Mouse (Mus musculus): ENCODE results near the gene Itga8. TPM values are rescaled to one million over a fixed set of nuclear protein-coding genes. Genes with fewer than 3 reads are reported as not detected.

The Itga8 gene
- polyA plus RNA-seq, 1 experiment, result 1.1 TPM

DNA sequence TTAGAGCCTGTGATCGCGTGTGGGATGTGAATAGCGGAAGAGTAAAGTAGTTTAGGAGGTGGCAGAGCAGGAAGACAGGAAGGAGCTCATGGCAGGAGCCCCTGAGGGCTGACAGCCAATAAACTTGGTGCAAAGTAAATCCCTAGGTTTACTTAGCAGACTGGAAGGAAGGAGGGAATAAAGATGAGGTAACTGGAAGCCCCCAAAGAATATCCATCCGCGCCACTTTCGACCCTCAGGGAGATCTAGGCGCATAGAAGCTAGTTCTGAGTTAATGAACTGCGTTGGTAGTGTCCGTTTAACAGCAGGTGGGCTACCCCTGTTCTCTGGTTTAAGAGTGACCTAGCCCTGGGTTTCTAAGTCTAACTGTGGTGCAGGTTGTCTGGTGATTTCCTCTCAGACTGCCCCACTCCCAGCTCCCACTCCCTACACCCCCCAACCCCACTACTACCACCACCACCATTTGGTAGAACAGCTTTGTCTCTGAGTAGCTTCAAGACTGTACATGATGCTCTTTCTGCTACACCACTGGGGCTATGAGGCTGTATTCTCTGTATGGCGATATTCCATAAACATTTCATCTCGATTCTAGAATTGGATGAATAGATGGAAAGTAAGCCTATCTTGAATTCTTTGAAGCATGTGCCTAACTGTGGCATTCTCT lies 26.1 kb upstream of the Itga8 start:
- Histone ChIP-seq H3K4me1 (replicated peaks; ENCODE audit: control insufficient read depth, insufficient read depth, low read length) (no peaks in the 10 kb centered on the region), H3K27me3 (ENCODE audit: control insufficient read depth, insufficient read depth, low read length) (no peaks in the 10 kb centered on the region), H3K4me3 (ENCODE audit: control insufficient read depth, insufficient read depth, low read length) (no peak overlapping the region), H3K36me3 (ENCODE audit: control insufficient read depth, insufficient read depth, low read length) (no peaks in the 10 kb centered on the region), H3K27ac (ENCODE audit: control insufficient read depth, insufficient read depth, low read length) (no peak overlapping the region)
- no peak for DNase-seq
- TF ChIP-seq POLR2A (IDR thresholded peaks at IDR 0.05; ENCODE audit: control insufficient read depth, extremely low read depth, insufficient read depth, low read length, poor library complexity) (no peak), CTCF (IDR thresholded peaks at IDR 0.05; ENCODE audit: borderline replicate concordance, control insufficient read depth, extremely low read depth, insufficient read depth, low read length, poor library complexity) (no peak)
- WGBS, result 70% methylated on average over 11 of the region's 11 CpGs

DNA sequence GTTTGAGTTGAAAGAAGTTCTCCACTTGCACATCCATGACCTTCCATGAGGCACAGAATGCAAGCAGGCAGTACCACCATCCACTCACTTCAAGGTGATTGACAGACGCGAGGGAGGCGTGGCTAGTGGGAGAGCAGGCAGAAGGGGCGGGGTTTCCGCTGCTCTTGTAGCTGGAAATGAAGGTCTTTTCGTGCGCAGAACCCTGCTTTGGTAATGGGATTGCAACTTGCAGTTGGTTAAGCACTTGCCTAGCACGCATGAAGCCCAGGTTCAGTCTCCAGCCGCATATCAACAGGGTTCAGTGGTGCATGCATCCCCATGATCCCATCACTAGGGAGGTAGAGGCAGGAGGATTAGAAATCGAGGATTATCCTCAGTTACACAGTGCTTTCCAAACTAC lies 25.5 kb upstream of the Itga8 start:
- WGBS, result 17% methylated on average over 10 of the region's 10 CpGs
- H3K27ac ChIP-seq (ENCODE audit: control insufficient read depth, insufficient read depth, low read length), result no peak overlapping the region
- peak overlapping the region; percentile 27 for H3K4me3 ChIP-seq (ENCODE audit: control insufficient read depth, insufficient read depth, low read length)
- H3K4me1 ChIP-seq (replicated peaks; ENCODE audit: control insufficient read depth, insufficient read depth, low read length), result no peaks in the 10 kb centered on the region
- peak; percentile 71 for DNase-seq
- TF ChIP-seq CTCF (IDR thresholded peaks at IDR 0.05; ENCODE audit: borderline replicate concordance, control insufficient read depth, extremely low read depth, insufficient read depth, low read length, poor library complexity) (no peak), POLR2A (IDR thresholded peaks at IDR 0.05; ENCODE audit: control insufficient read depth, extremely low read depth, insufficient read depth, low read length, poor library complexity) (no peak)
- H3K36me3 ChIP-seq (ENCODE audit: control insufficient read depth, insufficient read depth, low read length), result no peaks in the 10 kb centered on the region
- H3K27me3 ChIP-seq (ENCODE audit: control insufficient read depth, insufficient read depth, low read length), result no peaks in the 10 kb centered on the region

DNA sequence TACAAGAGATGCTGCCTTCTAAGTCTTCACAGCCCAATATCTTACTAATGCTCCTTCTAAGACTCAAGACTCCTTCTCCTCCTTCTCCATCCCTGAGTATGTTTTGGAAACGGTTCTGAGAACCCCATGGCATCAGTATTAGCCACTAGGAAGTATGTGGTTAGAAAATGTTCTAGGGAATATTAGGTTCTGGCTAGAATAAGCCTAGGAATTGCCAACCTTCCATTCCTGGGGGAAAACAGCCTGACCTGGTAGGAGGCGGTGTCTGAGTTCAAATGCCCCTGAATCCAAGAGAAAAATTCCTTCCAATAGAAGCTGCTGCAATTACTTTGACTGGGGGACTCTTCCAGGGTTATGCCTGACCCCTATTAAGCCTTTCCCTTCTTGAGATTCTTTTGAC lies 24.1 kb upstream of the Itga8 start:
- TF ChIP-seq POLR2A (IDR thresholded peaks at IDR 0.05; ENCODE audit: control insufficient read depth, extremely low read depth, insufficient read depth, low read length, poor library complexity) (no peak), CTCF (IDR thresholded peaks at IDR 0.05; ENCODE audit: borderline replicate concordance, control insufficient read depth, extremely low read depth, insufficient read depth, low read length, poor library complexity) (no peak)
- 85% methylated on average over 2 of the region's 2 CpGs for WGBS
- Histone ChIP-seq H3K27me3 (ENCODE audit: control insufficient read depth, insufficient read depth, low read length) (no peaks in the 10 kb centered on the region), H3K27ac (ENCODE audit: control insufficient read depth, insufficient read depth, low read length) (no peak overlapping the region), H3K4me1 (replicated peaks; ENCODE audit: control insufficient read depth, insufficient read depth, low read length) (no peaks in the 10 kb centered on the region), H3K36me3 (ENCODE audit: control insufficient read depth, insufficient read depth, low read length) (no peaks in the 10 kb centered on the region), H3K4me3 (ENCODE audit: control insufficient read depth, insufficient read depth, low read length) (no peak overlapping the region)
- DNase-seq, result no peak

DNA sequence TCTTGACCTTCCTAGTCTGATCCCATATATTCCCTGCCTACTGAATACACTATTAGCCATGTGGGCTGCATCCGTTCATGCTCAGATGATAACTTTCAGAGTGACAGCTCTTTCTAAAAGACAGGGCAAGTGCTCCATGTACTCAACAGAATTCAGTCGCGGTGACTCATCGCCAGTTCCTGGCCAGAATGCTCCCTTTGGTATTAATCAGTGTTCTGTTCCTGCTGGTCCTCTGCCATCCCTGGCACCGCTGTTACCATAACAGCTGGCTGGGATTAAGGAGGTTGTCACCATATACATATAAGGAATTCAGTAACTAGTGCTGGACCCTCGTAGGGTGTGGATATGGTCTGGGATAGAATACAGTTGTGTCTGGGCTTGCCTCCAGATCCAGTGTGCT lies 23.7 kb upstream of the Itga8 start:
- WGBS, result 91% methylated on average over 6 of the region's 6 CpGs
- DNase-seq, result no peak
- Histone ChIP-seq H3K4me1 (replicated peaks; ENCODE audit: control insufficient read depth, insufficient read depth, low read length) (no peaks in the 10 kb centered on the region), H3K27me3 (ENCODE audit: control insufficient read depth, insufficient read depth, low read length) (no peaks in the 10 kb centered on the region), H3K4me3 (ENCODE audit: control insufficient read depth, insufficient read depth, low read length) (no peak overlapping the region), H3K36me3 (ENCODE audit: control insufficient read depth, insufficient read depth, low read length) (no peaks in the 10 kb centered on the region), H3K27ac (ENCODE audit: control insufficient read depth, insufficient read depth, low read length) (no peak overlapping the region)
- TF ChIP-seq POLR2A (IDR thresholded peaks at IDR 0.05; ENCODE audit: control insufficient read depth, extremely low read depth, insufficient read depth, low read length, poor library complexity) (no peak), CTCF (IDR thresholded peaks at IDR 0.05; ENCODE audit: borderline replicate concordance, control insufficient read depth, extremely low read depth, insufficient read depth, low read length, poor library complexity) (no peak)

DNA sequence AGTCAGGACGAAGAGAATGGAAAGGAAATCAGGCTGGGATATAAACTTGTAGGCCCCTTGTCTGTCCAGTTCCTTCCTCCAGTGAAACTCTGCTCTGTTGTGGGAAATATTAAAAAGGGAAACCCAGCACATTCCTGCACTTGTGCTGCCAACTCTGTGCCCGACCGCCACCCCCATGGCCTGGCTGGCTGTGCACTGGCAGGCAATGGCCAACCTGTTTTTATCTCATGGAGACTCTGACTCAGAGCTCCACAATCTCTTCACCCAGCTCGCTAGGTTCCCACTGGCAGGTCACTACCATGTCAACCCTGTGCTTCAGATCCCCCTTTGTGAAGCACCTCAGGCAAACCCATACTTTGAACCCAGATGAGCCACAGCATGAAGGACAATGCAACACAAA lies 19.2 kb upstream of the Itga8 start:
- Histone ChIP-seq H3K27me3 (ENCODE audit: control insufficient read depth, insufficient read depth, low read length) (no peaks in the 10 kb centered on the region), H3K27ac (ENCODE audit: control insufficient read depth, insufficient read depth, low read length) (no peak overlapping the region), H3K4me3 (ENCODE audit: control insufficient read depth, insufficient read depth, low read length) (no peak overlapping the region), H3K4me1 (replicated peaks; ENCODE audit: control insufficient read depth, insufficient read depth, low read length) (no peaks in the 10 kb centered on the region), H3K36me3 (ENCODE audit: control insufficient read depth, insufficient read depth, low read length) (no peaks in the 10 kb centered on the region)
- TF ChIP-seq CTCF (IDR thresholded peaks at IDR 0.05; ENCODE audit: borderline replicate concordance, control insufficient read depth, extremely low read depth, insufficient read depth, low read length, poor library complexity) (no peak), POLR2A (IDR thresholded peaks at IDR 0.05; ENCODE audit: control insufficient read depth, extremely low read depth, insufficient read depth, low read length, poor library complexity) (no peak)
- WGBS, result 95% methylated on average over 4 of the region's 4 CpGs
- DNase-seq, result no peak

DNA sequence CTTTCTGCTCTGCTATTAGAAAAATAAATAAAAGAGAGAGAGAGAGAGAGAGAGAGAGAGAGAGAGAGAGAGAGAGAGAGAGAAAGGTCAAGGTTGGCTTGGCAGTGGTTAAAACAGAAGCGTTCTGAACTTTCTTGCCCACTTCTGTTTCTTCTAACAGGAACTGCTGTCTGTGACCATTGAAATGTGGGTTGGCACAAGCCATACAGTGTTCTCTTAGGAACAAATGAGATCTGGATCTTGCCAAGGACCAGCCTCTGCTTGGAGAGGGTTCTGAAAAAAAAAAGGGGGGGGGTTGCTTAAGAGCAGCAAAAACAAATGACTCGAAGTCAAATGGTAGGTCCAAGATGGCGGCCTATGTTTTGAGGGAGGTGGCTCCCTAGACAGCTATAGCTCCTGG lies 17.0 kb upstream of the Itga8 start:
- Histone ChIP-seq H3K4me3 (ENCODE audit: control insufficient read depth, insufficient read depth, low read length) (no peak overlapping the region), H3K4me1 (replicated peaks; ENCODE audit: control insufficient read depth, insufficient read depth, low read length) (no peaks in the 10 kb centered on the region), H3K27me3 (ENCODE audit: control insufficient read depth, insufficient read depth, low read length) (no peaks in the 10 kb centered on the region), H3K27ac (ENCODE audit: control insufficient read depth, insufficient read depth, low read length) (no peak overlapping the region), H3K36me3 (ENCODE audit: control insufficient read depth, insufficient read depth, low read length) (no peaks in the 10 kb centered on the region)
- WGBS, result 82% methylated on average over 3 of the region's 3 CpGs
- no peak for DNase-seq
- TF ChIP-seq CTCF (IDR thresholded peaks at IDR 0.05; ENCODE audit: borderline replicate concordance, control insufficient read depth, extremely low read depth, insufficient read depth, low read length, poor library complexity) (no peak), POLR2A (IDR thresholded peaks at IDR 0.05; ENCODE audit: control insufficient read depth, extremely low read depth, insufficient read depth, low read length, poor library complexity) (no peak)

DNA sequence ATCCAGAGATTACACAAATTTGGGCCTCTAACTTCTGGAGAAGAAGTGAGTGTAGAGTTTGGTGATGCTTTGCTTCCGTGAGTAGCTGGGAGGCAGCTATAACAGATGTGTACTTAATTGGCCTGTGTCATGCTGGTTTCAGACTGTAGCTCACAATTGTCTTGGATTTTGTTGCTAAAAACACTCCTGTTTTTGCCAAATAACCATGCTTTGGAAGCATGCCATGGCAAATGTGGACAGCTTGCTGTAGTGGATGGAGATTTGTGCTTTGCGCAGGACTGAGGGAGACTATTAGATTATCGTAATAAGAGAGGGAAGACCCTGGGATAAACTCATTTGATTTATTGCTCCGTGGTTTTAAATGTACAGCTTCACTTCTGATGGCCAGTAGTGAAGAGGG lies 16.3 kb upstream of the Itga8 start:
- no peak overlapping the region for H3K4me3 ChIP-seq (ENCODE audit: control insufficient read depth, insufficient read depth, low read length)
- no peaks in the 10 kb centered on the region for H3K36me3 ChIP-seq (ENCODE audit: control insufficient read depth, insufficient read depth, low read length)
- H3K4me1 ChIP-seq (replicated peaks; ENCODE audit: control insufficient read depth, insufficient read depth, low read length), result no peaks in the 10 kb centered on the region
- no peak overlapping the region for H3K27ac ChIP-seq (ENCODE audit: control insufficient read depth, insufficient read depth, low read length)
- H3K27me3 ChIP-seq (ENCODE audit: control insufficient read depth, insufficient read depth, low read length), result no peaks in the 10 kb centered on the region
- TF ChIP-seq POLR2A (IDR thresholded peaks at IDR 0.05; ENCODE audit: control insufficient read depth, extremely low read depth, insufficient read depth, low read length, poor library complexity), result no peak
- no peak for TF ChIP-seq CTCF (IDR thresholded peaks at IDR 0.05; ENCODE audit: borderline replicate concordance, control insufficient read depth, extremely low read depth, insufficient read depth, low read length, poor library complexity)
- DNase-seq, result no peak
- WGBS, result 95% methylated on average over 4 of the region's 4 CpGs

Measured in thymus, adult 2 months (tissue).